In genomic region chr11:21247203-21247865, GRCm38 (mm10) we compare ENCODE assay signal across 13 mouse cellular contexts. TPM values are rescaled to one million over a fixed set of nuclear protein-coding genes. Genes with fewer than 3 reads are reported as not detected.
A peak's percentile ranks its signal among the peaks of the same experiment; 100 is the strongest.
DNase-seq lines count a peak whose midpoint lies in the region; ATAC-seq lines count a peak whose summit lies in the region.
"Had no signal": no experiment of that assay in that cellular context is flagged by ENCODE, and none has a peak within 500 bp of the region (broad histone marks: within the 10 kb centered on the region; RNA-seq: fewer than 3 reads in every experiment).

No protein-coding gene starts in this region.

- 67% methylated on average over 4 of the region's 4 CpGs for WGBS in kidney, embryonic 14.5 days
- 68% methylated on average over 4 of the region's 4 CpGs for WGBS in liver, embryonic 13.5 days (ENCODE audit: insufficient replicate concordance)

- DNase-seq in cerebellum, postnatal 10 days: no peak
- no peak for DNase-seq in kidney, adult 9 months
- DNase-seq in CD4-positive, CD25-positive, alpha-beta regulatory T cell, adult 2 months (ENCODE audit: low read depth, low spot score): peak; percentile 33
- DNase-seq in liver, embryonic 13.5 days: no peak
- DNase-seq in left cerebral cortex, adult 18-20 months (ENCODE audit: low spot score in 2 of 2): no peak
- no peak for DNase-seq in urinary bladder, postnatal 25 days (ENCODE audit: low spot score)
- DNase-seq: cerebellum, adult 9-10 months; gastrocnemius, postnatal 25 days; lung, postnatal 10 days; right cerebral cortex, adult 18-20 months had no signal

- H3K4me3 ChIP-seq in kidney, embryonic 14.5 days (ENCODE audit: low read length): no peak overlapping the region
- H3K4me3 ChIP-seq in liver, embryonic 13.5 days (replicated peaks): no peak overlapping the region
- H3K4me3 ChIP-seq: forebrain, embryonic 15.5 days had no signal

- H3K4me2 ChIP-seq in kidney, embryonic 14.5 days (replicated peaks; ENCODE audit: low read depth, low read length): no peak overlapping the region
- no peak overlapping the region for H3K4me2 ChIP-seq in liver, embryonic 13.5 days
- H3K4me2 ChIP-seq: forebrain, embryonic 15.5 days had no signal

- H3K9ac ChIP-seq in kidney, embryonic 14.5 days (ENCODE audit: low read depth, low read length): no peak overlapping the region
- no peak overlapping the region for H3K9ac ChIP-seq in liver, embryonic 13.5 days
- H3K9ac ChIP-seq: forebrain, embryonic 15.5 days had no signal

- no peaks in the 10 kb centered on the region for H3K9me3 ChIP-seq in kidney, embryonic 14.5 days (ENCODE audit: control insufficient read depth, low read length)
- H3K9me3 ChIP-seq in liver, embryonic 13.5 days (replicated peaks): no peaks in the 10 kb centered on the region
- H3K9me3 ChIP-seq: forebrain, embryonic 15.5 days had no signal

- no peak overlapping the region for H3K27ac ChIP-seq in kidney, embryonic 14.5 days (ENCODE audit: low read depth, low read length)
- no peak overlapping the region for H3K27ac ChIP-seq in liver, embryonic 13.5 days
- H3K27ac ChIP-seq: forebrain, embryonic 15.5 days had no signal

- H3K4me1 ChIP-seq in kidney, embryonic 14.5 days (ENCODE audit: control insufficient read depth, insufficient read depth, low read length): no peaks in the 10 kb centered on the region
- H3K4me1 ChIP-seq in liver, embryonic 13.5 days (replicated peaks): peaks cover 13% of the 10 kb centered on the region
- H3K4me1 ChIP-seq: forebrain, embryonic 15.5 days had no signal

- H3K27me3 ChIP-seq in kidney, embryonic 14.5 days (ENCODE audit: control insufficient read depth, insufficient read depth, low read length): no peaks in the 10 kb centered on the region
- no peaks in the 10 kb centered on the region for H3K27me3 ChIP-seq in liver, embryonic 13.5 days
- H3K27me3 ChIP-seq: forebrain, embryonic 15.5 days had no signal

- peak; percentile 31; the same call in 1 of the 2 replicates for ATAC-seq in cerebellum, adult (ENCODE audit: insufficient number of reproducible peaks, low FRiP score, low TSS enrichment)
- ATAC-seq in kidney, embryonic 14.5 days (ENCODE audit: low FRiP score, low TSS enrichment): peak; percentile 43; the same call in 1 of the 2 replicates
- ATAC-seq in liver, embryonic 13.5 days (ENCODE audit: low read depth): peak; percentile 31

- no peaks in the 10 kb centered on the region for H3K36me3 ChIP-seq in kidney, embryonic 14.5 days (ENCODE audit: control insufficient read depth, insufficient read depth, low read length)
- no peaks in the 10 kb centered on the region; the same call in 1 of the 2 replicates for H3K36me3 ChIP-seq in liver, embryonic 13.5 days
- H3K36me3 ChIP-seq: forebrain, embryonic 15.5 days had no signal

RNA-seq across cellular contexts. Expression of gene Vps54, which starts 8.3 kb away (rescaled TPM):
- polyA plus RNA-seq in kidney, embryonic 14.5 days (2014; fragmentation: Nextera tagmentation; extraction: Ambion mirVana): 17.0 and 19.9 TPM in 2 replicates
- 3.8 and 4.5 TPM in 2 replicates for polyA plus RNA-seq in liver, embryonic 13.5 days (2015; fragmentation: Nextera tagmentation; extraction: Ambion mirVana)
- total RNA-seq in left cerebral cortex, adult 18-20 months (2021): 10 to 100 TPM; 28.2 to 30.8 TPM
